Mouse (Mus musculus) frontal cortex, adult 2 months (tissue): ENCODE measurements at regions not wholly inside any gene's neighbourhood (a gene's known extent, or its start where the extent isn't known, plus 50 kb on each side); places are given as distances from the start of the nearest gene placed in this dataset.

Experiments
- DNase-seq, 2 experiments: peaks; one replicate each; pipeline ENCODE4 v3.0.0; 2022; ENCODE audit warnings: low spot score in 1 of 2; ENCODE audit errors: extremely low spot score in 1 of 2

DNA sequence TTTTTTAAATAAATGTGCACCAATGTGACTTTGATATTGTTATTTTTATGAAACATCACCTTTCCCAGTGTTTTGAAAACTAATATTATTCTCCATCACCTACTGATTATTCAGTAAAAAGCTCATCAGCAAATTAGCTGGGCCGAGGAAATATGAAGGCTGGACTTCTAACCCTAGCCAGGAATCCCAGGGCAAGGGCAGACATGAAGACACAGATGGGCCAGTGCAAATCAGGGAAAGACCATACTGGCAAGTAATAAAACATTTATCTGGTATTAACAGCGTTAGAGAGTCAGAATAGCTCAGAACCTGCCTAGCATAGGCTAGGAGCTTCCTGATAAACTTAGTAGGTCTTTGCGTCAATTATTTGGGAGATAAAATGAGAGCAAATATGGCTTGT, 590.3 kb upstream of the Cenpq start:
- DNase-seq, result no peak

DNA sequence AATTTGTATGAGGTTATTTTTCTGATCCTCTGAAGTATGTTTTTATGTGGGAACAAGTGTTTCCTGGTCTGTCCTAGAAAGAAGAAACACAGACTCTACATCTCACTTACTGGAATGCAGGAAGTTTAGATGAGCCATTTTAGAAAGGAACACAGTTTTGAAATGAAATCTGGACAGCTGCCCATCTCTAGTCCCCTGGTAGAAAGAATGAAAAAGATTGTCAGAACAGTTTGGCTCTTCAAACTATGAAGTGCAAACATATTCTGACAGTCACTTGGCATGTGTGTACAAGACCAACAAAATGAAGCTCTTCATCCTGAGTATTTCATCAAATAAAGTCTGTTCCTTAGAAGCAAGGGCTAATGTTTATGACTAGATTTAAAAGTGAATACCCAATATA, 577.2 kb upstream of the Cenpq start:
- no peak for DNase-seq

DNA sequence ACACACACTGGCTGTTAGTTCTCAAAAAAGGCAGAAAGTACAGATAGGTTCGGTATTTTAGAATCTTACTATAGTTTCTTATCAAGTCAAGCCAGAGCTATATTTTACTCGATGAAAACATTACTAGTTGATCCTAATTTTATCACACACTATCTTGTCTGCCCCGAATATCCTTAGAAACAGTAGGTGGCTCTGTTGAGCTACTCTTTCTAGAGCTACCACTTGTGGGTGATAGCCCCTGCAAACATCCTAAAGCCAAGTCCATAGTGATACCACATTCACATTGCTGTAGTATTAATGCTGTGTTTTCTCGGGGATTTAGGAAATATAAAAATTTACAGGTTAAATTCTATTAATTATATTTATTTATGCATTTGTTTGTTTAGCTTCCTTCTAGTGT, 570.2 kb upstream of the Cenpq start:
- peak in 1 of 2 experiments; percentile 28 for DNase-seq
